Mouse (Mus musculus): ENCODE results near the gene Ip6k1.
A peak's percentile ranks its signal among the peaks of the same experiment; 100 is the strongest.

The Ip6k1 gene

GRCm38 (mm10) chr9:108035331-108036156 lies 33.2 kb downstream of the Ip6k1 start:
- peak; percentile 50 to 64 for DNase-seq

- DNase-seq = no peak
Measured at GRCm38 (mm10) chr9:108044751-108045492, 42.6 kb downstream of the Ip6k1 start.

GRCm38 (mm10) chr9:108046582-108046981 lies 44.3 kb downstream of the Ip6k1 start:
- no peak for DNase-seq

DNA sequence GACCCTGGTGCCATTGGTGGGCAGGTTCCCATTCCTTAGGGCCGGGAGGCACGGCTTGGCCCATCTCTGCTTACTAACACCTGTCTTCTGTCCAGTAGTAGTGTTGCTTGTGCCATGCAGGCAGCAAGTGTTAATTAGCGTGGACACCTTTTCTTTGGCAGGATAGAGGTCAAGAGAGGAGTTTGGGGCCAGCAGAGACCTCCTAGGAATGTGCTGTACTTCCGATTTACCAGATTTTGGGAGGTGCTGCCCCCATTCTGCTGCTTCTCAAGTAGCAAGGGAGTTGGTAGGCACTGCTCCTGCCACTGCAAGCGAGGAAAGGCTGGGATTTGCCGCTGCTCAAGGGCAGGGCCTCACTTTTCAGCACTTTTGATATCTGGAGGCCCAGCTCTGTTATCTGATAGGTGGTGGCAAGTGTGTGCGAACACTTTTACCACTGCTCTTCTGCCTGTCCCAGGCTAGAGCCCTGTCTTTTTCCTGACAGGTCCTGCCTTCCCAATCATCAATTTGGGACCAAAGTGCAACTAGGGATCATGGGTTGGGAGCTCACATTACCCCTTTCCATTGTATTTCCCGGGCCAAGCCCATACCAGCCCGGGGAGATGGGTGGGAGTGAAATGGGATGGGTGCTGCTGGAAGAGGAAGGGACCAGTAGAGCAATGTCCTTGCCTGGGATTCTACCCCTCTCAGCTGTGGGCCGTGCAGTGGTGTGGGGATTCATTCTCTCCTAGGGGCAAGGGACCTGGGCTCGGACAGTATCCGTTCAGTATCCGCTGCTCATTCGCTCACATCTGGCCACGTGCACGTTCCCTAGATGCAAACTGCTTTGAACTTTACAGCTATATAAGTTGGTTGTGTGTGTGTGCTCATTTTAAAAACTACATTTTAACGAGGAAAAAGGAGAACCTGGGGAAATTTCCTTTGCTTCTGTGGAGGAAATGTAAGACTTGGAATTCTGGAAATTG lies 45.6 kb downstream of the Ip6k1 start:
- no peak for DNase-seq

GRCm38 (mm10) chr9:108048566-108048955 lies 46.3 kb downstream of the Ip6k1 start:
- DNase-seq = no peak

- peak; percentile 96 to 97 for DNase-seq
Measured at GRCm38 (mm10) chr9:108049016-108049455, 46.7 kb downstream of the Ip6k1 start, which contains the start of gene Gmppb. TSS of gene Gmppb (plus strand) at chr9:108049242.

- no peak for DNase-seq
Measured at GRCm38 (mm10) chr9:108049561-108050251, 47.4 kb downstream of the Ip6k1 start.

- DNase-seq = no peak
Measured at GRCm38 (mm10) chr9:108051184-108051930, 49.1 kb downstream of the Ip6k1 start.

DNA sequence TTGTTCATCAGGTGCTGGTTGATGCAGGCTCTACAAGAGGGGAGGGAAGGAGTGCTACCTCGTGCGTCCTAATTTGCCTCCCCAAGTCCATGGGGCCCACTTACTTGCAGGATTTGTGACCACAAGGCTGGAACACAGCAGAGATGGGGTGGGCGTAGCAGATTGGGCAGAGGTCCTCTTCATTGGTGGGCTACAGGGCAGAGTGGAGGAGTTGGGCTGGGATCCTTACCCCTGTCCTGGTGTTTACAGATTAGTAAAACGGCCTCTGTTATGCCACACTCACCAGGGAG lies 49.6 kb downstream of the Ip6k1 start:
- DNase-seq = no peak

GRCm38 (mm10) chr9:108052411-108052810 lies 50.1 kb downstream of the Ip6k1 start:
- DNase-seq = no peak

DNA sequence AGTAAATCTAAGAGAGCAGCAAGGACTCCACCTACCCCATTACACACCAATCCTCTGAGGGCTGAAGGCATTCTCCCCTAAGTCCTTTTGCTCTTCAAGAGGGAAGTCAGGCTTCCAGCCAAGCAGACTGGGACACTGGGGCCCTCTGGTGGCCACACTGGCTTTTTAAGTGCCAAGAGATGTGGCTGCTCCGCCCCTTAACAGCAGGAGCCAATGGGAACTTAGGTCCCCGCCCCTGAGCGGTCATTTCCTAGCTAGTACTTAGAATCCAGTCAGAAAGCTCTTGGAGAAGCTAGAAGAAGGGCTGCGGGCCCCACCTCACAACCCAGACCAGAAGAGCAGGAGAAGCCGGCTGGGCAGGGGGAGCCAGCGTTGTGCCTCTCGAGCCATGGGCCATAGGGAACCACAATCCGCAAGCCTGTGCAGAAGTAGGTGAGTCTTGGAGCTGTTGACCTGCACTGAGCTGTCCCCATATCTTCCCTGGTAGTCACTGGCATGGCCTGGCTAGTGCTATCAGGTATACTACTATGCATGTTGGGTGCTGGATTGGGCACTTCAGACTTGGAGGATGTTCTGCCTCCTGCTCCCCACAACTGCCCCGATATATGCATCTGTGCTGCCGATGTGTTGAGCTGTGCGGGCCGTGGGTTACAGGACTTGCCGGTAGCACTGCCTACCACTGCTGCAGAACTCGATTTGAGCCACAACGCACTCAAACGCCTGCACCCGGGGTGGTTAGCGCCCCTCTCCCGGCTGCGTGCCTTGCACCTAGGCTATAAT lies 50.8 kb downstream of the Ip6k1 start, which contains the start of gene Amigo3:
TSS of gene Amigo3 (plus strand) at position 275 of the 780 bp plus-strand sequence.
- DNase-seq = peak; percentile 96 to 98

GRCm38 (mm10) chr9:108053665-108054225 lies 51.4 kb downstream of the Ip6k1 start:
- DNase-seq = no peak

DNA sequence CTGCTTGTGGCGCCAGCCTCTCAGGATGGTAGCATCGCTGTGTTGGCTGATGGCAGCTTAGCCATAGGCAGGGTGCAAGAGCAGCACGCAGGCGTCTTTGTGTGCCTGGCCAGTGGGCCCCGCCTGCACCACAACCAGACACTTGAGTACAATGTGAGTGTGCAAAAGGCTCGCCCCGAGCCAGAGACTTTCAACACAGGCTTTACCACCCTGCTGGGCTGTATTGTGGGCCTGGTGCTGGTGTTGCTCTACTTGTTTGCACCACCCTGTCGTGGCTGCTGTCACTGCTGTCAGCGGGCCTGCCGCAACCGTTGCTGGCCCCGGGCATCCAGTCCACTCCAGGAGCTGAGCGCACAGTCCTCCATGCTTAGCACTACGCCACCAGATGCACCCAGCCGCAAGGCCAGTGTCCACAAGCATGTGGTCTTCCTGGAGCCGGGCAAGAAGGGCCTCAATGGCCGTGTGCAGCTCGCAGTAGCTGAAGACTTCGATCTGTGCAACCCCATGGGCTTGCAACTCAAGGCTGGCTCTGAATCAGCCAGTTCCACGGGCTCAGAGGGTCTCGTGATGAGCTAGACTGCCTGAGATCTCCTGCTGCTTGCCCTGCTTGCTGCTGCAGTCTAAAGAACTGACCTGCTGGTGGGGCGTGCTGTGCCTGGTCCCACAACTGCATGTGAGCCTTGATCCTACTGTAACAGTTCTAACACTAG lies 52.2 kb downstream of the Ip6k1 start:
- no peak for DNase-seq

- no peak for DNase-seq
Measured at GRCm38 (mm10) chr9:108055061-108055460, 52.8 kb downstream of the Ip6k1 start.

DNA sequence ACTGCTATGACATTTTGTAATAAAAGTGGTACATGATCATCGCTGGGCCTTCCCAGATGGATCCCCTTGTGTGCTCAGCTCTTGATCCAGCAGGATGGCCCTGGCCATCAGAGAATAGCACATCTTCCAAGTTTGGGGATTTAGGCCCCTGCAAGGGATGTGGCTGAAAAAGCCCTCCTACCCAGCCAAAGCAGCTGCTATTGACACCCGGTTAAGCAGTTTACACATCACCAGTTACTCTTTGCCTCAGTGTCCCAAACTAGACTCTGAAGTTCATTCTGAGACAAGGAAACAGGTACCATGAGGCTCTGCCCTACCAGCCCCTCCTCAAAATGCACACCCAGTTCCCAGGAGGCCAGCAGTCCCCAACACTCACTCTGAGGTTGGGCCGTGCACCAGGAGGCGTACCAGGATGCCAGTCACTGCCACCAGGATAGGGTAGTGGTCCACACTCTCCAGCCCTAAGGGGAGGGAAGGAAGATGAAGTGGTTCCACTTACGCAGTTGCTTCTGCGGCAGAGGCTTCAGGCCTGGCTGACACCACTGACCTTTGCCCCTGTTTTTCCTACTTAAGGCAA lies 53.4 kb downstream of the Ip6k1 start:
- DNase-seq = no peak

- no peak for DNase-seq
Measured at GRCm38 (mm10) chr9:108056361-108057261, 54.3 kb downstream of the Ip6k1 start.

- DNase-seq = no peak
Measured at GRCm38 (mm10) chr9:108057262-108057562, 54.9 kb downstream of the Ip6k1 start.

DNA sequence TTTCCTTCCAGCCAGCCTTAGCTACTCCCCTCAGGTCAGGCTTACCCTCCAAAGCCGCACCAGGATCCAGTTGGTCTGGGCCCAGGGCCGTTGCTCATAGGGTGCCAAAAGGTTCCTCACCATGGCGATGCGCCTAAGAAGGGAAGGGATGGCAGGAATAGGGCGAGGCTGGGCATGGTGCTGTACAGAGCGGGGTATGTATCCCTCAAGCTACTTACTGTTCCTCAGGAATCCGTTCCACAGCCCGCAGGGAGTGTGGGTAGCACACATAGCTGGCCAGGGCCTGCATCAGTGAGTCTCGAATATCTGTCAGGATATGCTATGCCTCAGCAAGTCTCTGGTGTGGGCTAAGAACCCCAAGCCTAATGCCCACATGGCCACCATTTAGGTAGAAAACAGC lies 56.0 kb downstream of the Ip6k1 start:
- no peak for DNase-seq
